Mouse (Mus musculus): ENCODE measurements around the gene Pitpnc1. TPM values are rescaled to one million over a fixed set of nuclear protein-coding genes. Genes with fewer than 3 reads are reported as not detected.

Gene Pitpnc1
- polyA plus RNA-seq, 1 experiment from 2014 or later = 7.3 TPM

DNA sequence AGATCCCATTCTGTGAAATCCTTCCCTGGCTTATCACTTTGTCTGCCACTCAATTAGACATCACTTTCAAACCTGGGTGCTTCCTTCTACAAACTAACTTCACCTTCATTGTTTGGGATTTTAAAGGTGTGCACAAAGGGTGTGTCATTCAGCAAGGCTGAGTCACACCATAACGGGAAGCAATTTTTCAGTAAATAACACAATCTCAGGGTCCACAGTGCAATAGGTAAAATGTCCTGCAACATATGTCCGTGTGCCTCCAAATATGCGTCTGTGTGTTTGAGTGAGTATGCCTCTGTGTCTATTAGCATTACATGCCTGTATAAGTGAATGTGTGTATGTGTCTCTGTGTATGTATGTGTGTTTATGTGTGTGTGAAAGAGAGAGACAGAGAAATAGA lies 13.2 kb downstream of the Pitpnc1 start:
- ChIA-PET POLR2A (interaction anchor here (0.9 kb wide), 1 partner anchor 59 kb away, joined by 3 read pairs; no protein-coding TSS in a partner anchor), CTCF (interaction anchor here (2.2 kb wide), 1 partner anchor 9 kb away, joined by 7 read pairs; no protein-coding TSS in a partner anchor)
- DNase-seq (ENCODE audit: low read depth, low spot score) (no peak), ATAC-seq (no peak)
- no peak for TF ChIP-seq CTCF (IDR thresholded peaks at IDR 0.05)
- in situ Hi-C loops (cut with MboI; ENCODE audit: low pct_unique_long_range_greater_than_20kb) = no loop called here
- no peaks in the 10 kb centered on the region for H3K27me3 ChIP-seq

GRCm38 (mm10) chr11:107454546-107455462 lies 15.7 kb downstream of the Pitpnc1 start:
- TF ChIP-seq CTCF (IDR thresholded peaks at IDR 0.05) = no peak
- no peak for ATAC-seq
- H3K27me3 ChIP-seq = no peaks in the 10 kb centered on the region
- ChIA-PET POLR2A (no interaction called here), CTCF (no interaction called here)
- in situ Hi-C loops (cut with MboI; ENCODE audit: low pct_unique_long_range_greater_than_20kb) = no loop called here
- no peak for DNase-seq (ENCODE audit: low read depth, low spot score)

DNA sequence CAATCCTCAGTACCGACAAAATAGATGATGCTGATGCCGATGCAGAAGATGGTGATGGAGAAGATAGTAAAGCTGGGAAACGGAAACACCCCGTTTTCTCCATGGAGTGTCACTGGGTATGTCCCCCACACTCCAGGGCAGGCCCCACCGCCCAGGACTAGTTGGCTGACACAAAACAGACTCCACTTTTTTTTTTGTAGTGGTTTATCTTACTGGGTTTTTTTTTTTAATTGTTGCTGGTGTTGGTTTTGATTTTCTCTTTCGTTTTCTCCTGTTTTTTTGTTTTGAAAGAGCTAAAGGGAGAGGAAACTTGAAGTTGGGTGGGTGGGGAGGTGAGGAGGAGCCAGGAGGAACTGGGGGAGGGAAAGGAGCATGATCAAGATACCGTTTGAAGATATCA lies 18.4 kb downstream of the Pitpnc1 start:
- ChIA-PET CTCF (no interaction called here), POLR2A (no interaction called here)
- H3K27me3 ChIP-seq = no peaks in the 10 kb centered on the region
- no peak for ATAC-seq
- in situ Hi-C loops (cut with MboI; ENCODE audit: low pct_unique_long_range_greater_than_20kb) = no loop called here
- no peak for DNase-seq (ENCODE audit: low read depth, low spot score)
- no peak for TF ChIP-seq CTCF (IDR thresholded peaks at IDR 0.05)

DNA sequence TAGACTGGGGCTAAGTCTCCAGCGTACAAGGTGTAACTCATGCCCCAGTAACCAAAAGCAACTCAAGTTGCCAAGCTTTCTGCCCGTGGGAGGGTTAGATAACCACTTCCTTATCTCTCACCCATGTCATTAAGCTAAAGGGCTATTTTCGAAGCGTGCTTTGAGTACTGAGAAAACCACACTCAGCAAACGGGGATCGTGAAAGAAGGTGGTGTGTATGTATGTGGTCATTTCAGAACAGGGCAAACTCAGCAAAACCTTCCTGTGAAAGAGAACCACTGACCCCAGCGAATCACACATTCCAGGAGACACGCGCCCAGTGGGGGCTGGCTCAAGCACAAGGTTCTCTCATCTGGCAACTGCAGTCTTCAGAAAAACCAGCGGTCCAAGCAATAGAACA lies 19.4 kb downstream of the Pitpnc1 start:
- POLR2A ChIA-PET = no interaction called here
- in situ Hi-C loops (cut with MboI; ENCODE audit: low pct_unique_long_range_greater_than_20kb) = no loop called here
- no peak for DNase-seq (ENCODE audit: low read depth, low spot score)

DNA sequence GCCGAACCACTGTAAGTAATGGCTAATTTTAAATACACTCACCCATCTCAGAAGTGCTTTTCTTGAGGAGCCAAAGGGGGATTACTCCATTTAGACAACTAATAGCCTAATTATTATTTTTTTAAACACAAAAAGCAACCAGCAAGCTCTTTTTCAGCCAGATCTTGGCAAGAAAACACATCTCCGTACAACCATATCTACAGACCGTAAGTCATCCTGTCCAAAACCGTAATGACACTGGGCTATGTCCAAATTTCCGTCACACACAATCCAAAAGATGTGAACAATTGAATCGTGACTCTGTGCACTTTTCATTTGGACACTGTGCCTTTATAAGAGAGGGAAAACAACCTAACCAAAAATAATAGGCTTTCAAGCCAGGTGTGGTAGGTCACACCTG lies 20.4 kb downstream of the Pitpnc1 start:
- ATAC-seq (no peak), DNase-seq (ENCODE audit: low read depth, low spot score) (no peak)
- TF ChIP-seq CTCF (IDR thresholded peaks at IDR 0.05) = no peak
- in situ Hi-C loops (cut with MboI; ENCODE audit: low pct_unique_long_range_greater_than_20kb) = no loop called here
- CTCF ChIA-PET = no interaction called here
- no peaks in the 10 kb centered on the region for H3K27me3 ChIP-seq
- POLR2A ChIA-PET = interaction anchor here (0.6 to 1.0 kb wide), 2 partner anchors 9 to 67 kb away, joined by 3 to 5 read pairs; no protein-coding TSS in a partner anchor

More for the DNA sequence above, 19.4 kb downstream of the Pitpnc1 start:
- CTCF ChIA-PET = no interaction called here
- no peak for TF ChIP-seq CTCF (IDR thresholded peaks at IDR 0.05)
- ATAC-seq = no peak
- H3K27me3 ChIP-seq = no peaks in the 10 kb centered on the region

- ATAC-seq (no peak), DNase-seq (ENCODE audit: low read depth, low spot score) (no peak)
- no peak for TF ChIP-seq CTCF (IDR thresholded peaks at IDR 0.05)
- H3K27me3 ChIP-seq = no peaks in the 10 kb centered on the region
- in situ Hi-C loops (cut with MboI; ENCODE audit: low pct_unique_long_range_greater_than_20kb) = no loop called here
- ChIA-PET CTCF (no interaction called here), POLR2A (interaction anchor here (0.6 to 1.0 kb wide), 3 partner anchors 8 to 66 kb away, joined by 3 to 9 read pairs (median 5); no protein-coding TSS in a partner anchor)
These were observed 21.2 kb downstream of the Pitpnc1 start for GRCm38 (mm10) chr11:107449169-107449910.

GRCm38 (mm10) chr11:107447915-107448314 lies 22.6 kb downstream of the Pitpnc1 start:
- ATAC-seq (no peak), DNase-seq (ENCODE audit: low read depth, low spot score) (no peak)
- TF ChIP-seq CTCF (IDR thresholded peaks at IDR 0.05) = no peak
- no peaks in the 10 kb centered on the region for H3K27me3 ChIP-seq
- POLR2A ChIA-PET = no interaction called here
- CTCF ChIA-PET = no interaction called here
- in situ Hi-C loops (cut with MboI; ENCODE audit: low pct_unique_long_range_greater_than_20kb) = no loop called here

DNA sequence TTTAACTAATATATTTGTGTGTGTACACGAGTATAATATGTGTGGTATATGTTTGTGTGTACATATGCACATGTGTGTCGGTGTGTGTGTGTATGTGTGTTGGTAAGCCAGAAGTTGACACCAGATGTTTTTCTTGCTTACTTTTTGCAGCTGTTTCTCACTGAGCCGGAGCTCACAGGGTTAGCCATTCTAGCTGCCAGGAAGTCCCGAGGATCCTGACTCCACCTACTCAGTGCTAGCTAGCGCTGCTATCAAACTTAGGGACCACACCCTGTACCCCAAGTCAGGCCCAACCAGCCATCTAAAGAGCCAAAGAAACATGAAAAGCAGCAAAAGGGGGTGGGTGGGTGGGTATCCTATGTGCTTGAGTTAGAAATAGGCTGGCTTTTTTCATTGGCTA lies 23.1 kb downstream of the Pitpnc1 start:
- no peak for ATAC-seq
- in situ Hi-C loops (cut with MboI; ENCODE audit: low pct_unique_long_range_greater_than_20kb) = no loop called here
- no peaks in the 10 kb centered on the region for H3K27me3 ChIP-seq
- ChIA-PET POLR2A (no interaction called here), CTCF (no interaction called here)
- TF ChIP-seq CTCF (IDR thresholded peaks at IDR 0.05) = no peak
- no peak for DNase-seq (ENCODE audit: low read depth, low spot score)

GRCm38 (mm10) chr11:107446650-107447049 lies 23.8 kb downstream of the Pitpnc1 start:
- TF ChIP-seq CTCF (IDR thresholded peaks at IDR 0.05) = no peak
- ChIA-PET POLR2A (no interaction called here), CTCF (no interaction called here)
- in situ Hi-C loops (cut with MboI; ENCODE audit: low pct_unique_long_range_greater_than_20kb) = no loop called here
- no peaks in the 10 kb centered on the region for H3K27me3 ChIP-seq
- ATAC-seq = no peak
- DNase-seq (ENCODE audit: low read depth, low spot score) = no peak

DNA sequence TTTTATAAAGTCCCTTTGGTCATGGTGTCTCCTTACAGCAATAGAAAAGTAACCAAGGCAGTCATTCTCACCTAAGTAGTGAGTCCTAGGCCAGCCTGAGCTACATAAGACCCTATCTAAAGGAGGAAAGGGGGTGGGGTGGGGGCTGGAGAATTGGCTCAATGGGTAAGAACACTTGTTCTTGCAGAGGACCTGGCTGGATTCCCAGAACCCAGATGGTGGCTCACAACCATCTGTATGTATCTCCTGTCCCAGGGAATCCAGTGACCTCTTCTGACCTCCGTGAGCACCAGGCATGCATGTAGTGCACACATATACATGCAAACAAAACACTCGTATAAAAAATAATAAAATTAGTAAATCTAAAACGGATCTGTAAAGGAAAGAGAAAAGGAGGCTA lies 24.8 kb downstream of the Pitpnc1 start:
- ChIA-PET POLR2A (no interaction called here), CTCF (no interaction called here)
- in situ Hi-C loops (cut with MboI; ENCODE audit: low pct_unique_long_range_greater_than_20kb) = no loop called here
- no peak for ATAC-seq
- TF ChIP-seq CTCF (IDR thresholded peaks at IDR 0.05) = no peak
- no peaks in the 10 kb centered on the region for H3K27me3 ChIP-seq
- no peak for DNase-seq (ENCODE audit: low read depth, low spot score)

Measured in Patski (cell line).